Mouse (Mus musculus) small intestine, adult 2 months (tissue): ENCODE measurements around the gene Ehd4.
A peak's percentile ranks its signal among the peaks of the same experiment; 100 is the strongest.

Experiments used
- CTCF ChIP-seq: fragments of 200-500 bp; IDR thresholded peaks from 2 replicates; pipeline ENCODE4 v1.5.1; 2012; ENCODE audit warnings: low read depth, mild to moderate bottlenecking, control low read depth, inconsistent platforms, low read length, moderate library complexity, mixed read lengths; ENCODE audit not compliant: insufficient replicate concordance, insufficient read length; ENCODE audit errors: extremely low read depth
- POLR2A ChIP-seq: fragments of 200-500 bp; IDR thresholded peaks from 2 replicates; pipeline ENCODE4 v1.6.1; 2012; ENCODE audit warnings: low read depth, mild to moderate bottlenecking, control low read depth, inconsistent platforms, low read length, moderate library complexity

DNA sequence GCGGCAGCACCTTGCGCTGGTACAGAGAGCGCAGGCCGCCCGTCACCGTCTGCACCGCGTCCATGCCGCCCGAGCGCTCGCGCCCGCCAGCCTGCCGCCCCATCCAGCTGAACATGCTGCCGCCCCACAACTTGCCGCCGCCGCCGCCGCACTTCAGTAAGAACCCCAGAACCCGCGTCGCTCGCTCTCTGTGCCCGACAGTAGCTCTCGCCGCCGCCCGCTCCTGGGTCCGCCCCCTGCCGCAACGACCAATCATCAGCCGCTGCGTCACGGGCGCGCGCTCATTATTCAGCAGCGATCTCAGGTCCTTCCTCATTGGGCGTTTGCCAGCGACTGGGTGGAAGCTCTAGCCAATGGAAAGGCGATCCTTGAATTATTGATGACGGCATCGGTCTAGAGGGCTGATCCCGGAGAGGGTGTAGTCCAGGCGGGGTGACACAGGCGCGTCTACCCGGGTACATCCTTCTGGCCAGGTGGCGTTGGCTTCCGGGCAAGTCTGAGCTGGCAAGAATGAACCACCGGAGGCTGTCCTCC is at the start of gene Ehd4:
- TF ChIP-seq CTCF: no peak
- peak; percentile 58 for TF ChIP-seq POLR2A
